Mouse (Mus musculus) liver, embryonic 14.5 days (tissue): ENCODE data around the gene Gtpbp2.

Experiments
- CTCF ChIP-seq: IDR thresholded peaks from 2 replicates; pipeline ENCODE4 v1.5.1; 2016; ENCODE audit warnings: antibody characterized with exemption, low read depth, control low read depth
- EP300 ChIP-seq: IDR thresholded peaks from 2 replicates; pipeline ENCODE4 v1.6.1; 2016; ENCODE audit warnings: antibody characterized with exemption, low read depth

- TF ChIP-seq EP300 = no peak
- no peak for TF ChIP-seq CTCF
These were observed 38.0 kb upstream of the Gtpbp2 start for GRCm38 (mm10) chr17:46122791-46123190.
